Mouse (Mus musculus) bone marrow, adult 2 months (tissue): ENCODE measurements around the gene Car3.

Experiments
- CTCF ChIP-seq: fragments of 200-500 bp; IDR thresholded peaks from 2 replicates; pipeline ENCODE4 v1.5.1; 2011; ENCODE audit warnings: low read length, control low read depth; ENCODE audit not compliant: control insufficient read depth, insufficient read depth
- POLR2A ChIP-seq: fragments of 200-500 bp; IDR thresholded peaks from 2 replicates; pipeline ENCODE4 v1.6.1; 2011; ENCODE audit warnings: low read depth, mild to moderate bottlenecking, control low read depth, low read length, borderline replicate concordance; ENCODE audit not compliant: control insufficient read depth

DNA sequence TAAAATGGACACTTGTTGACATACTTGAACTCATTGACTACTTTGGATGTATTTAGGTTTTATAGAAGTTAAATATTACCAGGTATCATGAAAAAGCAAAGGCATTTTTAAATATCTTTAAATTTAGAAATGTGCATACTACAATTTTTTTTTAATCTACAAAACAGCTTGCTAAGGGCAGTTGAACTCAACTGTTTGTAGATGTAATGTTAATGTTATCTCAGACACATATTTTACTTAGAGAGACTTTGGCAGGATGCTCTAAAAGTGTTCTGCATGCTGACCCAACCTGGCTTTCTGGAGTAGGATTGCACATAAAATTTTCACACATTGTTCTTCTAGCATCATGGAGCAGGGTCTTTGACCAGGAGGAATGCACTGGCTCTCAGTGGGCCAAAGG lies 18.7 kb downstream of the Car3 start:
- TF ChIP-seq POLR2A (no peak), CTCF (no peak)
